Mouse (Mus musculus) layer of hippocampus, postnatal 10 days (tissue): ENCODE data around the gene Tbc1d8. TPM values are rescaled to one million over a fixed set of nuclear protein-coding genes. Genes with fewer than 3 reads are reported as not detected.

ENCODE experiments used
- total RNA-seq, 2 experiments: library from RNA; stranded (reverse); gene quantifications; 2 replicates each; pipeline ENCODE4 v1.2.3; 2021

Gene Tbc1d8
- total RNA-seq, 2 experiments from 2014 or later = 14.9 to 15.0 TPM

Other genes starting within 250 kb of the Tbc1d8 start
- gene Rpl31, start 110.9 kb downstream of the Tbc1d8 start, total RNA-seq = 100 to 1,000 TPM; 422 to 695 TPM
- 10 to 100 TPM; 23.8 to 24.2 TPM for gene Cnot11, start 56.2 kb upstream of the Tbc1d8 start, total RNA-seq
- 10 to 100 TPM; 29.6 to 29.8 TPM for gene Rnf149, start 98.7 kb upstream of the Tbc1d8 start, total RNA-seq
- 10 to 100 TPM; 51.6 to 54.2 TPM for gene Creg2, start 172.7 kb upstream of the Tbc1d8 start, total RNA-seq
- under 1 TPM in 1 of 2 experiments, not detected in 1; 0.31 TPM for gene Rfx8, start 242.2 kb upstream of the Tbc1d8 start, total RNA-seq